ENCODE assay signal across 23 mouse cellular contexts in the genomic region with DNA sequence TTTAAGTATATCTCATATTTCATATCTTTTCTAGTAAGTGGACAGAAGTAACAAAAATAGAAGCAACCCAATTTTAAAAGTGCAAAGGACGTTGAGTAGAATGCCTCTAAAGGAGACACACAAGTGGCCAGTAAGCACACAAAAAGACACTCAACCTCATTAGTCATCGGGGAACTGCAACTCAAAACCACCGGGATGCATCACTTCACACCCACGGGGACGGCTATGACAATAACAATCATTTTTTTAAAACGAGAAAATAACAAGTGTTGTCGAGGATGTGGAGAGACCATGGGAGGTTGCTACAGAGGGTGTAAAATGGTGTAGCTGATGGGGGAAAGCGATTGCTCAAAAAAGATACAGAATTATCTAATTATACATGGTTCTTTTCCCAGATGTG.
"Had no signal": no experiment of that assay in that cellular context is flagged by ENCODE, and none has a peak within 500 bp of the region (broad histone marks: within the 10 kb centered on the region; RNA-seq: fewer than 3 reads in every experiment).

No protein-coding gene starts in this region.

- H3K27me3 ChIP-seq: limb, embryonic 13.5 days; lung, embryonic 15.5 days; megakaryocyte, embryonic 14.5 days had no signal

- ATAC-seq: liver, embryonic 12.5 days had no signal

- H3K27ac ChIP-seq: kidney, embryonic 15.5 days; layer of hippocampus, adult 2 months; limb, embryonic 10.5 days; limb, embryonic 13.5 days; liver, embryonic 12.5 days; liver, embryonic 15.5 days; lung, embryonic 15.5 days; midbrain, embryonic 10.5 days had no signal

- H3K9ac ChIP-seq: kidney, embryonic 15.5 days; limb, embryonic 13.5 days; liver, embryonic 12.5 days; liver, embryonic 15.5 days; lung, embryonic 15.5 days had no signal

- H3K9me3 ChIP-seq: kidney, embryonic 15.5 days; limb, embryonic 10.5 days; limb, embryonic 13.5 days; liver, embryonic 12.5 days; liver, embryonic 15.5 days; lung, embryonic 15.5 days; midbrain, embryonic 10.5 days had no signal

- H3K4me2 ChIP-seq: kidney, embryonic 15.5 days; limb, embryonic 13.5 days; liver, embryonic 12.5 days; liver, embryonic 15.5 days; lung, embryonic 15.5 days had no signal

- H3K4me3 ChIP-seq: kidney, embryonic 15.5 days; layer of hippocampus, adult 2 months; limb, embryonic 10.5 days; limb, embryonic 13.5 days; liver, embryonic 12.5 days; liver, embryonic 15.5 days; lung, embryonic 15.5 days; megakaryocyte, embryonic 14.5 days; midbrain, embryonic 10.5 days had no signal

- DNase-seq: kidney, adult 11 months; kidney, adult 8-10 months; kidney, postnatal 10 days; kidney, postnatal 36 days; layer of hippocampus, adult 9-11 months; liver; lung, adult 18-20 months; lung, postnatal 10 days; lung, postnatal 36 days; midbrain, embryonic 14.5 days; right cerebral cortex, adult 18-20 months; thymus, adult 2 months; thymus, postnatal 14 days; thymus, postnatal 4 days had no signal

- H3K36me3 ChIP-seq: kidney, embryonic 15.5 days; limb, embryonic 10.5 days; limb, embryonic 13.5 days; liver, embryonic 12.5 days; liver, embryonic 15.5 days; lung, embryonic 15.5 days; midbrain, embryonic 10.5 days had no signal
